Mouse (Mus musculus) myocyte (in vitro differentiated cells): ENCODE data around the gene Pign. TPM values are rescaled to one million over a fixed set of nuclear protein-coding genes. Genes with fewer than 3 reads are reported as not detected.

Source experiments
- H3K27me3 ChIP-seq: one replicate; pipeline ENCODE4 v1.6.1; 2011; ENCODE audit not compliant: control insufficient read depth, insufficient read depth, insufficient read length
- H3K36me3 ChIP-seq: one replicate; pipeline ENCODE4 v1.6.1; 2011; ENCODE audit not compliant: control insufficient read depth, insufficient read depth
- H3K4me2 ChIP-seq: one replicate; pipeline ENCODE4 v1.6.1; 2011; ENCODE audit warnings: low read depth, control low read depth
- H3K4me3 ChIP-seq: one replicate; pipeline ENCODE4 v1.5.1; 2011; ENCODE audit warnings: mild to moderate bottlenecking, control low read depth, moderate library complexity
- H3K79me2 ChIP-seq: one replicate; pipeline ENCODE4 v1.6.1; 2011; ENCODE audit not compliant: control insufficient read depth, insufficient read depth
- H3ac ChIP-seq: one replicate; pipeline ENCODE4 v1.6.1; 2011; ENCODE audit not compliant: control insufficient read depth, insufficient read length
- CEBPB ChIP-seq: IDR thresholded peaks from 2 replicates; pipeline ENCODE4 v1.6.1; 2011; ENCODE audit warnings: mild to moderate bottlenecking, moderate library complexity; ENCODE audit not compliant: poor library complexity, insufficient read depth, severe bottlenecking
- E2F4 ChIP-seq: IDR thresholded peaks from one replicate; pipeline ENCODE4 v1.6.1; 2011; ENCODE audit warnings: mild to moderate bottlenecking, control low read depth, moderate library complexity; ENCODE audit not compliant: insufficient read depth
- MAX ChIP-seq: IDR thresholded peaks from one replicate; pipeline ENCODE4 v1.6.1; 2011; ENCODE audit warnings: low read depth, mild to moderate bottlenecking, control low read depth
- MYOD1 ChIP-seq, 3 experiments: IDR thresholded peaks; one replicate each; pipeline ENCODE4 v1.6.1; 2011; ENCODE audit warnings: control low read depth in 2 of 3, low read depth in 2 of 3, mild to moderate bottlenecking in 2 of 3, moderate library complexity in 1 of 3; ENCODE audit not compliant: insufficient read length in 2 of 3, control insufficient read depth in 1 of 3
- MYOG ChIP-seq, 3 experiments: IDR thresholded peaks; one replicate each; pipeline ENCODE4 v1.6.1; 2011; ENCODE audit warnings: control low read depth in 2 of 3, low read depth in 2 of 3, mild to moderate bottlenecking in 2 of 3; ENCODE audit not compliant: insufficient read length in 2 of 3, control insufficient read depth in 1 of 3, insufficient read depth in 1 of 3
- POLR2A ChIP-seq: IDR thresholded peaks from one replicate; pipeline ENCODE4 v1.6.1; 2011; ENCODE audit warnings: low read depth, mild to moderate bottlenecking, control low read depth, moderate library complexity; ENCODE audit not compliant: insufficient read length
- POLR2AphosphoS2 ChIP-seq: IDR thresholded peaks from one replicate; pipeline ENCODE4 v1.6.1; 2011; ENCODE audit warnings: low read depth, control low read depth; ENCODE audit not compliant: insufficient read length
- REST ChIP-seq: IDR thresholded peaks from one replicate; pipeline ENCODE4 v1.6.1; 2011; ENCODE audit warnings: mild to moderate bottlenecking, control low read depth, moderate library complexity; ENCODE audit not compliant: insufficient read depth, insufficient read length
- SRF ChIP-seq: IDR thresholded peaks from one replicate; pipeline ENCODE4 v1.6.1; 2011; ENCODE audit warnings: low read depth; ENCODE audit not compliant: control insufficient read depth, insufficient read length
- TCF12 ChIP-seq: IDR thresholded peaks from one replicate; pipeline ENCODE4 v1.6.1; 2011; ENCODE audit warnings: mild to moderate bottlenecking, control low read depth; ENCODE audit not compliant: poor library complexity, insufficient read depth, severe bottlenecking
- TCF3 ChIP-seq: IDR thresholded peaks from one replicate; pipeline ENCODE4 v1.6.1; 2011; ENCODE audit warnings: low read depth, control low read depth; ENCODE audit not compliant: insufficient read length
- USF1 ChIP-seq: IDR thresholded peaks from one replicate; pipeline ENCODE4 v1.6.1; 2011; ENCODE audit warnings: low read depth, mild to moderate bottlenecking, control low read depth, moderate library complexity
- polyA plus RNA-seq: library from polyadenylated mRNA; unstranded; fragments of >200 nt; fragmentation: generic; extraction: Trizol; gene quantifications from one replicate; pipeline ENCODE4 v1.2.1, GENCODE M21; 2012; ENCODE audit warnings: missing spikeins

Gene Pign
- polyA plus RNA-seq, 1 experiment, result 9.3 TPM

GRCm38 (mm10) chr1:105523768-105524167 is 139.7 kb downstream of the Pign start:
- Histone ChIP-seq H3K4me2 (no peak overlapping the region), H3K4me3 (no peak overlapping the region), H3K36me3 (peaks cover 9% of the 10 kb centered on the region), H3ac (no peak overlapping the region), H3K27me3 (no peaks in the 10 kb centered on the region), H3K79me2 (no peaks in the 10 kb centered on the region)
- no peak for TF ChIP-seq POLR2A
- TF ChIP-seq SRF, result no peak
- TF ChIP-seq CEBPB, result no peak
- TF ChIP-seq TCF3, result no peak
- no peak for TF ChIP-seq USF1
- TF ChIP-seq REST, result no peak
- no peak for TF ChIP-seq TCF12
- TF ChIP-seq POLR2AphosphoS2, result no peak
- TF ChIP-seq MYOG (IDR thresholded peaks at IDR 0.05; ENCODE audit: control insufficient read depth in 1 of 3, insufficient read depth in 1 of 3, insufficient read length in 2 of 3, low read depth in 2 of 3), result no peak
- no peak for TF ChIP-seq MAX
- no peak for TF ChIP-seq E2F4
- no peak for TF ChIP-seq MYOD1 (IDR thresholded peaks at IDR 0.05; ENCODE audit: control insufficient read depth in 1 of 3, insufficient read length in 2 of 3, low read depth in 2 of 3)

- Histone ChIP-seq H3K4me2 (no peak overlapping the region), H3K27me3 (no peaks in the 10 kb centered on the region), H3K4me3 (no peak overlapping the region), H3ac (no peak overlapping the region), H3K79me2 (no peaks in the 10 kb centered on the region), H3K36me3 (peaks cover 9% of the 10 kb centered on the region)
- no peak for TF ChIP-seq REST
- no peak for TF ChIP-seq MAX
- no peak for TF ChIP-seq CEBPB
- TF ChIP-seq POLR2AphosphoS2, result no peak
- TF ChIP-seq POLR2A, result no peak
- no peak for TF ChIP-seq E2F4
- no peak for TF ChIP-seq TCF3
- TF ChIP-seq MYOG (IDR thresholded peaks at IDR 0.05; ENCODE audit: control insufficient read depth in 1 of 3, insufficient read depth in 1 of 3, insufficient read length in 2 of 3, low read depth in 2 of 3), result no peak
- no peak for TF ChIP-seq USF1
- no peak for TF ChIP-seq TCF12
- TF ChIP-seq MYOD1 (IDR thresholded peaks at IDR 0.05; ENCODE audit: control insufficient read depth in 1 of 3, insufficient read length in 2 of 3, low read depth in 2 of 3), result no peak
- TF ChIP-seq SRF, result no peak
Measured at GRCm38 (mm10) chr1:105522321-105522720, 141.2 kb downstream of the Pign start.

- Histone ChIP-seq H3K4me2 (no peak overlapping the region), H3K27me3 (no peaks in the 10 kb centered on the region), H3K36me3 (peaks cover 9% of the 10 kb centered on the region), H3K4me3 (no peak overlapping the region), H3K79me2 (no peaks in the 10 kb centered on the region), H3ac (no peak overlapping the region)
- TF ChIP-seq USF1, result no peak
- no peak for TF ChIP-seq SRF
- TF ChIP-seq POLR2A, result no peak
- no peak for TF ChIP-seq TCF3
Measured at GRCm38 (mm10) chr1:105518101-105518500, 145.4 kb downstream of the Pign start.

GRCm38 (mm10) chr1:105507116-105507515 is 156.4 kb downstream of the Pign start:
- no peak overlapping the region for H3ac ChIP-seq
- H3K4me3 ChIP-seq, result no peak overlapping the region
- TF ChIP-seq SRF (no peak), MYOD1 (IDR thresholded peaks at IDR 0.05; ENCODE audit: control insufficient read depth in 1 of 3, insufficient read length in 2 of 3, low read depth in 2 of 3) (no peak), CEBPB (no peak), USF1 (no peak), POLR2A (no peak), TCF3 (no peak), E2F4 (no peak), REST (no peak), MAX (no peak), MYOG (IDR thresholded peaks at IDR 0.05; ENCODE audit: control insufficient read depth in 1 of 3, insufficient read depth in 1 of 3, insufficient read length in 2 of 3, low read depth in 2 of 3) (no peak), TCF12 (no peak), POLR2AphosphoS2 (no peak)
- no peaks in the 10 kb centered on the region for H3K27me3 ChIP-seq
- no peaks in the 10 kb centered on the region for H3K36me3 ChIP-seq
- no peaks in the 10 kb centered on the region for H3K79me2 ChIP-seq
- H3K4me2 ChIP-seq, result no peak overlapping the region

DNA sequence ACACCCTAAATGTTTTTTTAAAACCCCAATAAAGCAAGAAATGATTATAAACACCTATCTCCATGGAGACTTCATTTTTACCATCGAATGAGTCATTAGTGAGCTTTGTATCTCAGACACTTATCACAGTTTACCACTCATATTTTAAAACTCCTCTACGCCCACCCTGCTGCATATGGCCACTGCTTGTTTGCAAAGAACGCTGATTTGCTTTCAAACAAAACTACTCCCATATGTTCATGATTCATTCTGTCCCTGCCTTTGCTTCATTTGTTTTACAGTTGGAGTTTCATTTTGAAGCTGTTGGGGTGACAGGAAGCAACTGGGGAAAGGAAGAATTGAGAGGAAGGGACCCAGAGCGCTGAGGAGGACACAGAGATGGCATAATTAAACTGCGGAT is 170.9 kb downstream of the Pign start:
- H3K36me3 ChIP-seq, result no peaks in the 10 kb centered on the region
- no peak overlapping the region for H3K4me3 ChIP-seq
- H3K27me3 ChIP-seq, result no peaks in the 10 kb centered on the region
- TF ChIP-seq SRF (no peak), POLR2AphosphoS2 (no peak), REST (no peak), CEBPB (no peak), POLR2A (no peak), MAX (no peak), MYOD1 (IDR thresholded peaks at IDR 0.05; ENCODE audit: control insufficient read depth in 1 of 3, insufficient read length in 2 of 3, low read depth in 2 of 3) (no peak), TCF3 (no peak), MYOG (IDR thresholded peaks at IDR 0.05; ENCODE audit: control insufficient read depth in 1 of 3, insufficient read depth in 1 of 3, insufficient read length in 2 of 3, low read depth in 2 of 3) (no peak), USF1 (no peak), E2F4 (no peak), TCF12 (no peak)
- H3K4me2 ChIP-seq, result no peak overlapping the region
- H3K79me2 ChIP-seq, result no peaks in the 10 kb centered on the region
- no peak overlapping the region for H3ac ChIP-seq
